Mouse (Mus musculus): ENCODE data around the gene Ankrd63. TPM values are rescaled to one million over a fixed set of nuclear protein-coding genes. Genes with fewer than 3 reads are reported as not detected.

Ankrd63 gene
- polyA plus RNA-seq, 1 experiment = 1.4 TPM

- WGBS = 52% methylated on average over 4 of the region's 4 CpGs
- Histone ChIP-seq H3K36me3 (ENCODE audit: control insufficient read depth, insufficient read depth, low read length) (no peaks in the 10 kb centered on the region), H3K27ac (ENCODE audit: insufficient read depth, low read depth, low read length) (no peak overlapping the region), H3K4me1 (ENCODE audit: control insufficient read depth, insufficient read depth, insufficient read length, low read length) (peaks cover 10% of the 10 kb centered on the region), H3K4me3 (ENCODE audit: low read depth, low read length) (no peak overlapping the region), H3K27me3 (ENCODE audit: control insufficient read depth, insufficient read depth, low read length) (peaks cover 28% of the 10 kb centered on the region)
- no peak for TF ChIP-seq CTCF (IDR thresholded peaks at IDR 0.05; ENCODE audit: extremely low read depth, insufficient read length, insufficient replicate concordance, low read depth, low read length)
- no peak for TF ChIP-seq POLR2A (IDR thresholded peaks at IDR 0.05; ENCODE audit: low read depth, low read length)
These were observed 6.0 kb upstream of the Ankrd63 start for GRCm38 (mm10) chr2:118709655-118710221.

- no peak overlapping the region for H3K27ac ChIP-seq (ENCODE audit: insufficient read depth, low read depth, low read length)
These were observed 4.7 kb upstream of the Ankrd63 start for GRCm38 (mm10) chr2:118708472-118708871.

GRCm38 (mm10) chr2:118706436-118706835, 2.7 kb upstream of the Ankrd63 start:
- TF ChIP-seq CTCF (IDR thresholded peaks at IDR 0.05; ENCODE audit: extremely low read depth, insufficient read length, insufficient replicate concordance, low read depth, low read length) (no peak), POLR2A (IDR thresholded peaks at IDR 0.05; ENCODE audit: low read depth, low read length) (no peak)
- WGBS = 48% methylated on average over 6 of the region's 6 CpGs
- H3K4me3 ChIP-seq (ENCODE audit: low read depth, low read length) = no peak overlapping the region
- H3K27me3 ChIP-seq (ENCODE audit: control insufficient read depth, insufficient read depth, low read length) = peaks cover 57% of the 10 kb centered on the region
- H3K27ac ChIP-seq (ENCODE audit: insufficient read depth, low read depth, low read length) = no peak overlapping the region
- H3K36me3 ChIP-seq (ENCODE audit: control insufficient read depth, insufficient read depth, low read length) = no peaks in the 10 kb centered on the region
- H3K4me1 ChIP-seq (ENCODE audit: control insufficient read depth, insufficient read depth, insufficient read length, low read length) = peaks cover 27% of the 10 kb centered on the region

More at GRCm38 (mm10) chr2:118708472-118708871, 4.7 kb upstream of the Ankrd63 start:
- H3K36me3 ChIP-seq (ENCODE audit: control insufficient read depth, insufficient read depth, low read length) = no peaks in the 10 kb centered on the region
- H3K4me1 ChIP-seq (ENCODE audit: control insufficient read depth, insufficient read depth, insufficient read length, low read length) = peaks cover 17% of the 10 kb centered on the region
- H3K27me3 ChIP-seq (ENCODE audit: control insufficient read depth, insufficient read depth, low read length) = peaks cover 41% of the 10 kb centered on the region
- TF ChIP-seq CTCF (IDR thresholded peaks at IDR 0.05; ENCODE audit: extremely low read depth, insufficient read length, insufficient replicate concordance, low read depth, low read length) = no peak
- no peak for TF ChIP-seq POLR2A (IDR thresholded peaks at IDR 0.05; ENCODE audit: low read depth, low read length)
- no peak overlapping the region for H3K4me3 ChIP-seq (ENCODE audit: low read depth, low read length)
- WGBS = 21% methylated on average over 4 of the region's 4 CpGs

- TF ChIP-seq CTCF (IDR thresholded peaks at IDR 0.05; ENCODE audit: extremely low read depth, insufficient read length, insufficient replicate concordance, low read depth, low read length) (0 out of 2 replicates have a peak, but pooled peaks have one; percentile 20), POLR2A (IDR thresholded peaks at IDR 0.05; ENCODE audit: low read depth, low read length) (no peak)
- H3K27me3 ChIP-seq (ENCODE audit: control insufficient read depth, insufficient read depth, low read length) = peaks cover 57% of the 10 kb centered on the region
- under 1% methylated on average over 92 of the region's 93 CpGs for WGBS
- H3K4me1 ChIP-seq (ENCODE audit: control insufficient read depth, insufficient read depth, insufficient read length, low read length) = peaks cover 18% of the 10 kb centered on the region
- H3K27ac ChIP-seq (ENCODE audit: insufficient read depth, low read depth, low read length) = no peak overlapping the region
- no peaks in the 10 kb centered on the region for H3K36me3 ChIP-seq (ENCODE audit: control insufficient read depth, insufficient read depth, low read length)
- H3K4me3 ChIP-seq (ENCODE audit: low read depth, low read length) = peak overlapping the region; percentile 57
These were observed 641 bp downstream of the Ankrd63 start for GRCm38 (mm10) chr2:118702883-118703761.

- Histone ChIP-seq H3K36me3 (ENCODE audit: control insufficient read depth, insufficient read depth, low read length) (no peaks in the 10 kb centered on the region), H3K27ac (ENCODE audit: insufficient read depth, low read depth, low read length) (no peak overlapping the region), H3K27me3 (ENCODE audit: control insufficient read depth, insufficient read depth, low read length) (peaks cover 57% of the 10 kb centered on the region), H3K4me1 (ENCODE audit: control insufficient read depth, insufficient read depth, insufficient read length, low read length) (peaks cover 18% of the 10 kb centered on the region), H3K4me3 (ENCODE audit: low read depth, low read length) (peak overlapping the region; percentile 57)
- TF ChIP-seq CTCF (IDR thresholded peaks at IDR 0.05; ENCODE audit: extremely low read depth, insufficient read length, insufficient replicate concordance, low read depth, low read length) (no peak), POLR2A (IDR thresholded peaks at IDR 0.05; ENCODE audit: low read depth, low read length) (no peak)
- WGBS = 12% methylated on average over 51 of the region's 51 CpGs
These were observed 1.5 kb downstream of the Ankrd63 start for GRCm38 (mm10) chr2:118701971-118702882.

GRCm38 (mm10) chr2:118701161-118701560, 2.6 kb downstream of the Ankrd63 start:
- no peak overlapping the region for H3K4me3 ChIP-seq (ENCODE audit: low read depth, low read length)
- H3K27ac ChIP-seq (ENCODE audit: insufficient read depth, low read depth, low read length) = no peak overlapping the region
- H3K27me3 ChIP-seq (ENCODE audit: control insufficient read depth, insufficient read depth, low read length) = peaks cover 57% of the 10 kb centered on the region
- 36% methylated on average over 5 of the region's 5 CpGs for WGBS
- H3K4me1 ChIP-seq (ENCODE audit: control insufficient read depth, insufficient read depth, insufficient read length, low read length) = peaks cover 22% of the 10 kb centered on the region
- TF ChIP-seq CTCF (IDR thresholded peaks at IDR 0.05; ENCODE audit: extremely low read depth, insufficient read length, insufficient replicate concordance, low read depth, low read length) = no peak
- H3K36me3 ChIP-seq (ENCODE audit: control insufficient read depth, insufficient read depth, low read length) = no peaks in the 10 kb centered on the region
